Mouse (Mus musculus) limb, embryonic 11.5 days (tissue): ENCODE measurements around the gene Zfp593. TPM values are rescaled to one million over a fixed set of nuclear protein-coding genes. Genes with fewer than 3 reads are reported as not detected.

Experiments used
- ATAC-seq: fragments of 200-750 bp; cut with Nextera tagmentation; 2 replicates; pipeline ENCODE4 v1.8.0; 2017; ENCODE audit warnings: low read depth; ENCODE audit not compliant: insufficient number of reproducible peaks, low FRiP score, low TSS enrichment
- DNase-seq: peaks from one replicate; pipeline ENCODE4 v3.0.0-alpha.2; 2015; ENCODE audit warnings: low spot score
- H3K27ac ChIP-seq: fragments of 300-500 bp; sonication (generic); replicated peaks from 2 replicates; pipeline ENCODE4 v1.5.1; 2014; ENCODE audit warnings: low read depth, mild to moderate bottlenecking, low read length
- H3K27me3 ChIP-seq: fragments of 300-500 bp; sonication (generic); 2 replicates; pipeline ENCODE4 v1.6.1; 2014; ENCODE audit warnings: mild to moderate bottlenecking, low read length, mixed read lengths; ENCODE audit not compliant: control insufficient read depth, insufficient read depth
- H3K36me3 ChIP-seq: fragments of 300-500 bp; sonication (generic); 2 replicates; pipeline ENCODE4 v1.6.1; 2014; ENCODE audit warnings: mild to moderate bottlenecking, low read length, moderate library complexity, mixed read lengths; ENCODE audit not compliant: control insufficient read depth, insufficient read depth
- H3K4me1 ChIP-seq: fragments of 300-500 bp; sonication (generic); 2 replicates; pipeline ENCODE4 v1.6.1; 2014; ENCODE audit warnings: low read length, mixed read lengths; ENCODE audit not compliant: control insufficient read depth, insufficient read depth
- H3K4me2 ChIP-seq: fragments of 300-500 bp; sonication (generic); 2 replicates; pipeline ENCODE4 v1.6.1; 2014; ENCODE audit warnings: low read depth, mild to moderate bottlenecking, moderate library complexity; ENCODE audit not compliant: severe bottlenecking
- H3K4me3 ChIP-seq: fragments of 300-500 bp; sonication (generic); 2 replicates; pipeline ENCODE4 v1.5.1; 2014; ENCODE audit warnings: low read depth, low read length
- H3K9ac ChIP-seq: fragments of 300-500 bp; sonication (generic); 2 replicates; pipeline ENCODE4 v1.6.1; 2014; ENCODE audit warnings: mild to moderate bottlenecking, low read length
- H3K9me3 ChIP-seq: fragments of 300-500 bp; sonication (generic); 2 replicates; pipeline ENCODE4 v1.6.1; 2016; ENCODE audit warnings: low read length; ENCODE audit not compliant: control insufficient read depth
- WGBS: fragments of 180-500 bp; shearing (Covaris S2); extraction: QIAGEN DNeasy Blood & Tissue Kit; methylation state at CpG from one replicate; pipeline ENCODE4 v1.1.7; 2014; 5-methylcytosine and 5-hydroxymethylcytosine counted together
- polyA plus RNA-seq: library from polyadenylated mRNA; unstranded; fragments of >200 nt; fragmentation: Nextera tagmentation; extraction: Ambion mirVana; gene quantifications from 2 replicates; pipeline ENCODE4 v1.2.1, GENCODE M21; 2014

Zfp593 gene
- polyA plus RNA-seq, 1 experiment from 2014 or later, result 17.1 TPM

DNA sequence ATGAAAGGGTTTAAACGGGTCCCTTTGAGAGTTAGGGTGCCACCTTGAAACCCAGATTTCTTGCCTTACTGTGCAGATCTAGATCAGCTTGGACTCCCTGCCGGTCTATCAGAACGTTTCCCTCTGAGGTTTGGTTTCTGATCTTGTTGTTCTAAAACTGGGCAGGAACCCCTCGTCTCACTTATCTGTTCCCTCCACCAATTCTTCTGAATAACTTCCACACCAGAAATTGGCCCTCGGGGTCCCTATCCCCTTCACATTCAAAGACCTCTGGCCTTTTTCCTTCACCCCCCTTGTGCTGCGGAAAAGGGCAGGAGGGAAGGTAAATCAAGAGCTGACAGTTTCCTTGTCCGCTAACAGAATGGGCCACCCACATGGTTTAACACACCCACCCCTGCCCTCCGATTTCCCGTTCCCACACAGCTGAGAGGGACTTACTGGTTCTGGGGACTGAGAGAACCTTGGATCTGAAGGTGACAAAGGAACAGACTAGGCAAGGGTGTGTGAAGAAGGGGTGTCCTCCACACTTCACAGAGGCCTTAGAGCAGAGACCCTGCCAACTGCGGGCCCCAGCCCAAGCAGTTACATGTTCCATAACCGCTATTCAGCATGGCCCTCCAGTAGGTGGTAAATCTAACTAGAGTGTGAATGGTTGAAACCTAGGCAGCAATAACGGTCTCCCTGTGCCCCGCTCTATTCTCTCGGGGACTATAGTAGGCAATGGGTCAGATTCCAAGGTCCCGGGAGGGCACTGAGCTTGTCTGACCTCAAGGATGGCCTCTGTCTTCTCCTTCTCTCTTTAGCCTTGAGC lies 7.7 kb upstream of the Zfp593 start:
- no peaks in the 10 kb centered on the region for H3K36me3 ChIP-seq
- H3K4me2 ChIP-seq, result peak overlapping the region; percentile 93
- 4% methylated on average over 15 of the region's 15 CpGs for WGBS
- peak overlapping the region; percentile 50 for H3K4me3 ChIP-seq
- H3K9ac ChIP-seq, result peak overlapping the region; percentile 41
- H3K9me3 ChIP-seq, result no peaks in the 10 kb centered on the region
- peaks cover 41% of the 10 kb centered on the region for H3K4me1 ChIP-seq
- DNase-seq (peak; percentile 41), ATAC-seq (no peak)
- H3K27ac ChIP-seq, result no peak overlapping the region
- H3K27me3 ChIP-seq, result peaks cover 41% of the 10 kb centered on the region

DNA sequence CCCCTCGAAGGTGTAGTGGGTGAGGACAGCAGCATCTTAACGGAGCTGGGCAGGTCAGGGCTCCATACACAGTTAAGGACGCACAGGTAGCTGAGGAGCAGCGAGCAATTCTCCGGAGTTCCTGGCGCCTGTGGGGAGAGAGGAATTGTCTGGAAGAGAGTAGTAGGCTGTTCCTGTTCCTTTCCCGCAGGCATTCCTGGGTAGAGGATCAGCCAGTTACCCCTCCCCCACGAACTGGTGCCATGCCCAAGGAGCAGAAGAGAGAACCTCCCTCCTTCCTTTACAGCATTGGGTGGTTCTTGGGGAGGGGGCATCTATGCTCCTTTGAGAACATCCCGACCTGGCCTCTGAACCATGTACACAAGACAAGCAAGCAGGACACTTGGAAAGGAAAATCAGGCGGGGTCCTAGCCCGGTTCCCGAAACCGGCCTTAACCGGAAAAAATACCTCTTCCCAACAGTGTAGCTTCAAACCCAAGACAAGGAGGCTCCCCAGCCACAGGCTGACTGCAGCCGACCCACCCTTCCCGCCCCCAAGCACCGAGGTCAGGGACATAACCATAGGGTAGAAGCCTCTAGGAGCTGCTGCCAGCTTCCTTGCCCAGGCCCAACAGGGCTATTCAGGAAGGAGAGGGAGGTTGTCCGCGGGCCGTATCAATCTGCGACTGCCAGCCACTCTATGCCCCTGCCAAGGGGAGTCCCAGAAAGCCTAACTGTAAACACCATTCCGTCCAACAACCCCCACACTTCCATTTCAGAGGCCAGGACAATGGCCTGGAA lies 6.9 kb upstream of the Zfp593 start:
- peak; percentile 57 for DNase-seq
- WGBS, result 6% methylated on average over 21 of the region's 22 CpGs
- Histone ChIP-seq H3K4me3 (peak overlapping the region; percentile 50), H3K27ac (no peak overlapping the region), H3K36me3 (no peaks in the 10 kb centered on the region), H3K9me3 (no peaks in the 10 kb centered on the region), H3K4me1 (peaks cover 39% of the 10 kb centered on the region), H3K9ac (peak overlapping the region; percentile 22; the same call in 1 of the 2 replicates), H3K27me3 (peaks cover 49% of the 10 kb centered on the region), H3K4me2 (peak overlapping the region; percentile 93)
- ATAC-seq, result no peak

DNA sequence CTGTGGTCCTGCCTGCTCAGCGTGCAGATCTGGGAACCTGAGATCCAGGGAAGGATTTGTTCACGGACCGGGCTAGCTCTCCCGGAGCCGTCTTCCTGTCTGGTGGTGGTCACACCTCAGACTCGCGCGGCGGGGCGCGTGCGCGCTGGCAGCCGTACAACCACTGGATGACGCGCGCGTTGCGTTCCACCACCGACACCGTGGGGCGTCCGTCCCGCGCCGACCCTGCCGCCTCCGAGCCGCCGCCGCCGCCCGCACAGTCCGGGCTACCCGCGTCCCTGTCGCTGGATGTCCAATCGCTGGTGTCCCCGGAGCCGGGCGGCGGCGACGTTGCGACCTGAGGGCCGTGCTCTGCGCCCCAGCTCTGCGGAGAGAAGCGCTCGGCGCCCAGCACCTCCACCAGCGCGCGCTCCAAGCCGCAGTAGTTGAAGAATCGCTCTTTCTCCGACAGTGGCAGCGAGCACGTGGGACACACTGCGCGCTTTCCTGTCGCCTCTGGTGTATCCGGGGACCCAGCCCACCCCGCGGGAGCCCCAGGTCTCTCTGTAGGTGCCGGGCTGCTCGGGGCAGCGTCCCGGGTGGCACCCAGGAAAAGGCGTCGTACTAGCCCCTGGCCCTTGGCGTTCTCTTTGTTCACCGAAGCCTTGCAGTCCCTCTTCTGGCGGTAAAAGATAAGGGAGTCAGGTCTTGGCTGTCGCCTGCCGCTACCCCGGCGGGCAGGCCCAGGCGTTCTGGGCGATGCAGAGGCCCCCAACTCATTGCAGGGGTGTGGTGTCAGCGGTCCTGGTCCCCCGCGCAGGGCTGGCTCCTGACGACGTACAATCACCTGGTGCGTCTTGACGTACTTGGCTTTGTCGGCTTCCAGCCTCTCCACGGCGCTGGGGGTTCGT lies 6.1 kb upstream of the Zfp593 start:
- Histone ChIP-seq H3K27me3 (peaks cover 52% of the 10 kb centered on the region), H3K27ac (0 out of 2 replicates have a peak overlapping the region, but pooled peaks have one; percentile 21), H3K4me2 (peak overlapping the region; percentile 93), H3K9ac (peak overlapping the region; percentile 70), H3K4me1 (peaks cover 35% of the 10 kb centered on the region), H3K36me3 (no peaks in the 10 kb centered on the region), H3K4me3 (peak overlapping the region; percentile 50), H3K9me3 (no peaks in the 10 kb centered on the region)
- peak; percentile 23; the same call in 1 of the 2 replicates for ATAC-seq
- peak; percentile 77 for DNase-seq
- under 1% methylated on average over 91 of the region's 91 CpGs for WGBS

DNA sequence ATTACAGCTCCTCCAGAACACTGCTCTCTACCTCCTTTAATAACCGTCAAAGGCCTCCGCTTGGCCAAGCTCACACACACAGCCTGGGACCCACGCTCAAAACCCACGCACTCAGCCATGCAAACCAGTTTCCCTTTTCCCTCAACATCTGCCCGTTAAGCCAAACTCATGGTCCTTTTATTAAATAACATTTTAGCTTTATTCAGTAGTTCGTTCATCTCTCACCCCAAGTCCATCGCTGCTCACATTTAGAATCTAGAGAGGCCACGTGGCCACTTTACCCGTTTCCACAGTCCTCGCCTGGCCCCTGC lies 5.5 kb upstream of the Zfp593 start:
- Histone ChIP-seq H3K27ac (no peak overlapping the region), H3K9me3 (no peaks in the 10 kb centered on the region), H3K4me3 (peak overlapping the region; percentile 50), H3K27me3 (peaks cover 52% of the 10 kb centered on the region), H3K4me2 (peak overlapping the region; percentile 93), H3K36me3 (no peaks in the 10 kb centered on the region), H3K4me1 (peaks cover 29% of the 10 kb centered on the region), H3K9ac (peak overlapping the region; percentile 70; the same call in 1 of the 2 replicates)
- DNase-seq (no peak), ATAC-seq (no peak)
- WGBS, result 18% methylated on average over 10 of the region's 10 CpGs

DNA sequence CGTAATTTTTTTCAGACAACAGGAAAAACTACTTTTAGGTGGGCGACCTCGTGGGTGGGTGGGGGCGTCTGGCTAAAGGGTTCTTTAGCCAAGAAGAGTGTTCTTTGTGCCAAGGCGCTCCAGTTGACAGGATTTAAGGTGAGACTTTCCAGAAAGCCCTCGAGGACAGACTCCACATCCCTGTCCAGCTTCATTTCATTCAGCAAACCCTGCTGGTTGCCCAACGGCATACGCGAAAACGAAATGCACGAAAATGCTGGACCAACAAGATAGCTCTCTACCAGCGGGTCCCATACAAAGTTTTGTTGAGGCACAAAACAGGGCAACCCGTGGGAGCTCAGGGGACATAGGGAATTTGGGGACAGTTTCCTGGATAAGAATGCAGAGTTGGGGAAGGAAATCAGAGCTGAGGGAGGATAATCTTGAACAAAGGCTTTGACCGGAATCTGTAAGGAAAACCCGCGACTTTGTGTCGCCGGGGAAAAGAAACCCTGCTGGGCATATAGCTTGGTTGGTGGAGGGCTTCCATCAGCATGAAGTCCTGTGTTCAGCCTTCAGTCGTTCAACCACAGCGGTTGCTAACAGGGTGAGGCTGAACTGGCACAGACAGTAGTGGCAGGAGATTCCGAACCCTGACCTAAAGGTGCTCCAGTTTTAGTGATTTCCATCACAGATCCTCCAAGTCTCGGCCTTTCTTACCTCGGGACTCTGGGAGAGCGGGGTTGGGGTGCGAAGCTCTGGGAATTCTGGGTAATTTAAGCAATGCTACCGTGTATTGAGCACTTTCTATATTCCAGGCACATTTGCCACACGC lies 4.9 kb upstream of the Zfp593 start:
- peaks cover 52% of the 10 kb centered on the region for H3K27me3 ChIP-seq
- 7% methylated on average over 27 of the region's 27 CpGs for WGBS
- H3K4me3 ChIP-seq, result peak overlapping the region; percentile 50
- 0 out of 2 replicates have a peak overlapping the region, but pooled peaks have one; percentile 34 for H3K9ac ChIP-seq
- H3K4me2 ChIP-seq, result peak overlapping the region; percentile 93
- peaks cover 28% of the 10 kb centered on the region for H3K4me1 ChIP-seq
- DNase-seq (peak; percentile 58), ATAC-seq (no peak)
- no peaks in the 10 kb centered on the region for H3K9me3 ChIP-seq
- no peak overlapping the region for H3K27ac ChIP-seq
- H3K36me3 ChIP-seq, result no peaks in the 10 kb centered on the region

DNA sequence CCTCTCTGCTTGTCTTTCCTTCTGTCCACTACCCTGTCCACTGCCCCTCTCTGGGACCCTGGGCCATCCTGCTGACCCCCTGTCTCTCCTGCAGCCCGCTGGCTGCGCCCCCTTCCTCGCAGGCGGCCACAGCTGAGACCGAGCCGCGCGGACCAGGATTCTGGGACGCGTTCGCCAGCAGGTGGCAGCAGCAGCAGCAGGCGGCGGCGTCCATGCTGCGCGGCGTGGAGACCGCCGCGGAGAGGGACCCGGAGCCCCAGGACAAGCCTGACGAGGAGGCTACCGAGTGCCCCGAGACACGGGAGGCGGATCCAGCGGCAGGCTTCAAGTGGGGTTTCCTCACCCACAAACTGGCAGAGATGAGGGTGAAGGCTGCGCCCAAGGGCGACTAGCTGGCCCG lies 4.3 kb upstream of the Zfp593 start:
- Histone ChIP-seq H3K4me2 (peak overlapping the region; percentile 93), H3K36me3 (no peaks in the 10 kb centered on the region), H3K4me1 (peaks cover 30% of the 10 kb centered on the region), H3K4me3 (peak overlapping the region; percentile 22), H3K27ac (no peak overlapping the region), H3K9ac (0 out of 2 replicates have a peak overlapping the region, but pooled peaks have one; percentile 34), H3K9me3 (no peaks in the 10 kb centered on the region), H3K27me3 (peaks cover 50% of the 10 kb centered on the region)
- DNase-seq, result peak; percentile 90
- ATAC-seq, result 0 out of 2 replicates have a peak, but pooled peaks have one; percentile 45
- 1% methylated on average over 30 of the region's 30 CpGs for WGBS

DNA sequence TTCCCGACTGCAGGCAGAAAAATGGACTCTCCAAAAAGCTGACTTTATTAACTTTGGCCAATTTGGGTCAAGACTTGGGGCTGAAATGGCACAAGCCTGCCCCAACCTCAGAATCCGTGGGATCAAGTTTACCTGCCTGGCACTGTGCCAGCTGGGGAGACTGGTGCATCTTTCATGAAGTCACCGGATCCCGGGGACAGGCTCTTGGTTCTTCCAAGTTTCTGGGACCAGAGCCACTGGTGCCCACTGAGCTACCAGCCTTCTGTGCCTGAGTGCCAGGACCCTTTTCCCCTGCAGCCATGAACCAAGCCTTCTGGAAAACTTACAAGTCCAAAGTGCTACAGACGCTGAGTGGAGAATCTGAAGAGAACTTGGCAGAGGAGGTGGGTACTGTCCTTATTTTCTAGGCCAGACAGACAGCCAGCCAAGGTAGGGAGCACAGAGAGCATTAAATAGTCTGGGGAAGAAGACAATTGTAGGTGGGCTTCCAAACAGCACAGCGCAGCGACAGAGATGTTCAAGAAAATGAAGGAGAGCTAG lies 1.4 kb upstream of the Zfp593 start, which contains the start of gene Gm30191:
TSS of gene Gm30191 (plus strand) at position 217 of the 540 bp plus-strand sequence.
- Histone ChIP-seq H3K4me2 (peak within 1 kb of the TSS; percentile 77), H3K9me3 (no peaks in the 10 kb centered on the region), H3K27me3 (peaks cover 32% of the 10 kb centered on the region), H3K36me3 (no peaks in the 10 kb centered on the region), H3K27ac (no peak within 1 kb of the TSS), H3K4me3 (0 out of 2 replicates have a peak within 1 kb of the TSS, but pooled peaks have one; percentile 70), H3K4me1 (peaks cover 15% of the 10 kb centered on the region), H3K9ac (no peak within 1 kb of the TSS)
- WGBS, result 77% methylated on average over 7 of the region's 7 CpGs
- ATAC-seq (no peak), DNase-seq (no peak)
